Mouse (Mus musculus): ENCODE results near the gene Adam19. TPM values are rescaled to one million over a fixed set of nuclear protein-coding genes. Genes with fewer than 3 reads are reported as not detected.

The Adam19 gene
- total RNA-seq, 1 experiment, result 43.8 TPM

DNA sequence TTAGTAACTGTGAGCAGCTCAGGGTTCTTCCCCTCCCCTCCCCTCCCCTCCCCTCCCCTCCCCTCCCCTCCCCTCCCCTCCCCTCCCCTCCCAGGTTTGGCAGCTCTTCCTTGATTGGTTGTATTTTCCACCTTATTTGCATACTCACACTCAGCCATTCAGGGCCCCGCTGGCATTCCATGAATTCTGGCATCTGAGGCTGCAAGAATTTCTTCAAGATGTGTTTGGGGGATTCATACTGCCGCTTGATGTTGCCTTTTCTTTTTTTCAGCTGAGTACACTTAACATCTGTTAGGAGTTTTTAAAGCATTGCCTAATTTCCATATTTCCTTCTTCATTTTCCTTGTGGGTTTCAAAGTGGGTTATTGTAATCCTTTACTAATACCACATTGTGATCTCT is 132.5 kb downstream of the Adam19 start:
- Histone ChIP-seq H3K9ac (ENCODE audit: insufficient read depth, low read depth, low read length, poor library complexity, severe bottlenecking) (no peak overlapping the region), H3K4me3 (ENCODE audit: insufficient read depth in 1 of 2, low read depth in 1 of 2, low read length in 2 of 2, poor library complexity in 1 of 2, severe bottlenecking in 1 of 2) (no peak overlapping the region), H3K27ac (ENCODE audit: insufficient read depth, low read depth, low read length, poor library complexity, severe bottlenecking) (no peak overlapping the region), H3K4me1 (ENCODE audit: control insufficient read depth in 2 of 2, insufficient read depth in 2 of 2, low read length in 2 of 2, poor library complexity in 1 of 2) (peaks cover 0 to 2% of the 10 kb centered on the region in 2 experiments; a peak in 1 of 4 replicates), H3K9me3 (ENCODE audit: control insufficient read depth, insufficient read depth, low read depth, low read length) (no peaks in the 10 kb centered on the region), H3K36me3 (ENCODE audit: control insufficient read depth, insufficient read depth, low read length, poor library complexity, severe bottlenecking) (no peaks in the 10 kb centered on the region)
- DNase-seq (ENCODE audit: low read depth, low spot score), result no peak
- in situ Hi-C loops (cut with MboI; ENCODE audit: low sequenced_read_pairs in 2 of 2, unreplicated experiment in 2 of 2), result no loop called here
- TF ChIP-seq ZC3H11A (IDR thresholded peaks at IDR 0.05; ENCODE audit: borderline replicate concordance, low read depth, low read length), result no peak
- no peak for TF ChIP-seq MAFK (IDR thresholded peaks at IDR 0.05; ENCODE audit: insufficient read depth, low read depth, low read length)
- no peak for TF ChIP-seq HCFC1 (IDR thresholded peaks at IDR 0.05; ENCODE audit: borderline replicate concordance, insufficient read depth, low read length)
- no peak for TF ChIP-seq CHD2 (IDR thresholded peaks at IDR 0.05; ENCODE audit: low read depth, low read length)
- no peak for TF ChIP-seq ZNF384 (IDR thresholded peaks at IDR 0.05; ENCODE audit: low read depth, low read length)

DNA sequence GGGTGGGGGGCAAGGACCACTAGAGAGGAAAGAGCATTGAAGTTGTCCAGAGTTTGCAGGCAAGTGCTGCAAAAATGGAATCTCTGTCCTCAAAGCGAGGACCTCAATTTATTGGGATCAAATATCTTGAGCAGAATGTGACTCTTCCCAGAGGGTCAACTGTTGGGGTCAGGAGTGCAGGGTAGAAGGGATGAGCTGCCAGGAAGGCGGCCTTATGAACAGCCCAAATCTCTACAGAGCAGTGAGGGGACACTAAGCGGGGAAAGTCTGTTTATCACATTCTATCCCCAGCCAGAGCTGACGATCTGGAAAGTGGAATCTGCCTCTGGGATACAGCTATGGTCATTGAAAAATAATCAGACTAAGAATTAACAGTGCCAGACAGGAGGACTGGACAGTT is 138.4 kb downstream of the Adam19 start:
- no peak overlapping the region for H3K27ac ChIP-seq (ENCODE audit: insufficient read depth, low read depth, low read length, poor library complexity, severe bottlenecking)
- H3K4me3 ChIP-seq (ENCODE audit: insufficient read depth in 1 of 2, low read depth in 1 of 2, low read length in 2 of 2, poor library complexity in 1 of 2, severe bottlenecking in 1 of 2), result no peak overlapping the region
- peaks cover 2% of the 10 kb centered on the region; the same call in 1 of the 2 replicates for H3K36me3 ChIP-seq (ENCODE audit: control insufficient read depth, insufficient read depth, low read length, poor library complexity, severe bottlenecking)
- DNase-seq (ENCODE audit: low read depth, low spot score), result no peak
- in situ Hi-C loops (cut with MboI; ENCODE audit: low sequenced_read_pairs in 2 of 2, unreplicated experiment in 2 of 2), result no loop called here
- no peaks in the 10 kb centered on the region for H3K9me3 ChIP-seq (ENCODE audit: control insufficient read depth, insufficient read depth, low read depth, low read length)
- no peak overlapping the region for H3K9ac ChIP-seq (ENCODE audit: insufficient read depth, low read depth, low read length, poor library complexity, severe bottlenecking)
- no peak for TF ChIP-seq ZNF384 (IDR thresholded peaks at IDR 0.05; ENCODE audit: low read depth, low read length)
- no peak for TF ChIP-seq HCFC1 (IDR thresholded peaks at IDR 0.05; ENCODE audit: borderline replicate concordance, insufficient read depth, low read length)
- no peak for TF ChIP-seq CHD2 (IDR thresholded peaks at IDR 0.05; ENCODE audit: low read depth, low read length)
- no peak for TF ChIP-seq MAFK (IDR thresholded peaks at IDR 0.05; ENCODE audit: insufficient read depth, low read depth, low read length)
- TF ChIP-seq ZC3H11A (IDR thresholded peaks at IDR 0.05; ENCODE audit: borderline replicate concordance, low read depth, low read length), result no peak
- no peaks in the 10 kb centered on the region for H3K4me1 ChIP-seq (ENCODE audit: control insufficient read depth in 2 of 2, insufficient read depth in 2 of 2, low read length in 2 of 2, poor library complexity in 1 of 2)

Other genes with a start within 250 kb of the Adam19 start
- 31.0 and 40.7 TPM in 2 replicates for gene Clint1, start 203.9 kb upstream of the Adam19 start, total RNA-seq (2012; rRNA removed)
- gene Lsm11, start 111.1 kb upstream of the Adam19 start, total RNA-seq (2012; rRNA removed), result 7.7 and 7.9 TPM in 2 replicates
- gene Thg1l, start 100.5 kb upstream of the Adam19 start, total RNA-seq (2012; rRNA removed), result 22.8 and 25.7 TPM in 2 replicates
- gene Sox30, start 75.7 kb upstream of the Adam19 start, total RNA-seq (2012; rRNA removed), result 0.04 and 0.21 TPM in 2 replicates
- 3.9 and 6.8 TPM in 2 replicates for gene Gm12166, start 3.7 kb upstream of the Adam19 start, total RNA-seq (2012; rRNA removed)
- gene Nipal4, start 110.5 kb downstream of the Adam19 start, total RNA-seq (2012; rRNA removed), result 1.7 and 2.1 TPM in 2 replicates
- 0.48 and 0.67 TPM in 2 replicates for gene Fndc9, start 179.5 kb downstream of the Adam19 start, total RNA-seq (2012; rRNA removed)

All from ES-E14 (cell line).